Mouse (Mus musculus) E14TG2a.4 (cell line): ENCODE data around the gene Spcs2.
"Not testable (repeated sequence)": the region's sequence is repeated elsewhere in the genome, so short reads cannot be mapped to it uniquely, and the experiment has no call there.

Experiments used
- H3K27me3 ChIP-seq: 2 replicates; pipeline ENCODE4 v1.6.1; 2014; ENCODE audit warnings: low read length, control low read depth; ENCODE audit not compliant: insufficient read depth
- H3K36me3 ChIP-seq: 2 replicates; pipeline ENCODE4 v1.6.1; 2014; ENCODE audit warnings: low read length, control low read depth; ENCODE audit not compliant: insufficient read depth
- H3K4me1 ChIP-seq: replicated peaks from 2 replicates; pipeline ENCODE4 v1.6.1; 2014; ENCODE audit warnings: low read depth, low read length, control low read depth
- H3K4me3 ChIP-seq: replicated peaks from 2 replicates; pipeline ENCODE4 v1.5.1; 2014; ENCODE audit warnings: mild to moderate bottlenecking, low read length
- H3K9me3 ChIP-seq: 2 replicates; pipeline ENCODE4 v1.6.1; 2014; ENCODE audit warnings: low read length, control low read depth
- CTCF ChIP-seq: conservative IDR thresholded peaks from 2 replicates; pipeline ENCODE4 v1.5.1; 2014; ENCODE audit warnings: low read length
- NANOG ChIP-seq: IDR thresholded peaks from 2 replicates; pipeline ENCODE4 v1.6.1; 2014; ENCODE audit warnings: borderline replicate concordance, low read length, mixed read lengths
- POU5F1 ChIP-seq: IDR thresholded peaks from 2 replicates; pipeline ENCODE4 v1.6.1; 2014; ENCODE audit warnings: low read length, borderline replicate concordance

The Spcs2 gene

GRCm38 (mm10) chr7:99825511-99825910 lies 37.8 kb downstream of the Spcs2 start:
- H3K9me3 ChIP-seq: no peaks in the 10 kb centered on the region
- peaks cover 22% of the 10 kb centered on the region for H3K4me1 ChIP-seq
- no peak overlapping the region for H3K4me3 ChIP-seq
- TF ChIP-seq CTCF (no peak), NANOG (no peak), POU5F1 (no peak)
- no peaks in the 10 kb centered on the region for H3K36me3 ChIP-seq
- no peaks in the 10 kb centered on the region for H3K27me3 ChIP-seq

DNA sequence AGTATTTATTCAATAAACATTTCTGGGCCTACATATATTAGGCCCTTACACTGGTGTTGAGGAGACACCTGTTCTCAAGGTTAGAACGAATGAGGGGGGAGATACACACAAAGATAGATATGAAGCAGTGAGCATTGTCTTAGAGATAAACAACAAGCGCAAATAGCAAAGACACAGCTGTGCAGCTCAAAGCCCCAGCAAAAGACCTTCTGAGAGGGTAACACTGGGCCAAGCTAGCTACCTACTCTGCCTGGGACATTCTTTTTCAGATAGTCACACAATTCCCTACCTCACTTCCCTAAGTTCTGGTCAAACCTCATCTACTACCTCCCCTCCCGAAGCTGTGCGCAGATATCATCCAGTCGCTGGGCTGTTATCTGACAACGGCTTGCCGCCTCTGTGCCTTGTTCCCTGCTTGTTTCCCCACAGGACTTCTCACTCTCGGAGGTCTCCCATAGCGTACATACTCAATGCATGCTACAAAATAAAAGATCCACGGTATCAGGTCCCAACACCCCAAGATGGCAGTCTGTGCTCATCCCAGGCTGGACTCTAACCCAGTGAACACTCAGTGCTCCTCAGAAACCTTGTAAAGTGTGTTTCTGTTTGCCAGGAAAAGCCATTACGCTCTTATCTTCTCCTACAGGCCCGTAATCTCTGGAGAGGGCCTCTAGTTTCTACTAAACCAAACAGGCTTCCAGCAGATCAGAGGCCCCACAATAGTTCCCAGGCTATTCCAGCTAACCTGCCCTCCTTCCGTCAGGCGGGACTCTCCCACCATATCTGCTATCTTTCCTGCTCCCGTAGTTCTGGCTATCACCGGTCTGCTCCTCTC lies 38.4 kb downstream of the Spcs2 start:
- TF ChIP-seq NANOG: no peak
- TF ChIP-seq CTCF: no peak
- TF ChIP-seq POU5F1: no peak
- no peaks in the 10 kb centered on the region for H3K27me3 ChIP-seq
- no peaks in the 10 kb centered on the region for H3K36me3 ChIP-seq
- H3K4me3 ChIP-seq: no peak overlapping the region
- H3K9me3 ChIP-seq: no peaks in the 10 kb centered on the region
- peaks cover 22% of the 10 kb centered on the region for H3K4me1 ChIP-seq

- no peak for TF ChIP-seq POU5F1
- TF ChIP-seq NANOG: no peak
- no peak for TF ChIP-seq CTCF
- H3K27me3 ChIP-seq: no peaks in the 10 kb centered on the region
- H3K4me3 ChIP-seq: no peak overlapping the region
- H3K4me1 ChIP-seq: peaks cover 16% of the 10 kb centered on the region
- no peaks in the 10 kb centered on the region for H3K9me3 ChIP-seq
- H3K36me3 ChIP-seq: no peaks in the 10 kb centered on the region
These were observed 40.1 kb downstream of the Spcs2 start for GRCm38 (mm10) chr7:99823045-99823663.

DNA sequence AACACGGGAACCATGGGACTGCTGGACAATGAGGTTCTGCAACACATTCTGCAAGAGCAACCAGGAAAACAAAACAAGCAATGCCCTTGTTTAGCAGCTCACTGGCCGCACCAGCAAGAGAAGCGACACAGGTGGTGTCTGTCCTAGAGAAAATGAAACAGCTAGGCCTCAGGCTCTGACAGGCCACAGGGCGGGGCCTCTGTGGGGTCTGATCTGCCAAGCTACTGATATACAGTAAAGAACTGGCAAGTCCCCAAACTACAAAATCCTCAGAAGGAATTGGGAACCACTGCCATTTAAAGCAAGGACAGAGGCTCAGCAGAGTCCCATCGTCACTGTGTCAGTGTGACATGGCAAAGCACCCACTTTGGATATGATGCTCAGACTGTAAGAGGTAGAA lies 40.8 kb downstream of the Spcs2 start:
- H3K4me1 ChIP-seq: peaks cover 10% of the 10 kb centered on the region
- no peaks in the 10 kb centered on the region for H3K27me3 ChIP-seq
- H3K9me3 ChIP-seq: no peaks in the 10 kb centered on the region
- TF ChIP-seq CTCF: no peak
- no peak for TF ChIP-seq POU5F1
- no peak for TF ChIP-seq NANOG
- H3K36me3 ChIP-seq: no peaks in the 10 kb centered on the region
- H3K4me3 ChIP-seq: no peak overlapping the region

DNA sequence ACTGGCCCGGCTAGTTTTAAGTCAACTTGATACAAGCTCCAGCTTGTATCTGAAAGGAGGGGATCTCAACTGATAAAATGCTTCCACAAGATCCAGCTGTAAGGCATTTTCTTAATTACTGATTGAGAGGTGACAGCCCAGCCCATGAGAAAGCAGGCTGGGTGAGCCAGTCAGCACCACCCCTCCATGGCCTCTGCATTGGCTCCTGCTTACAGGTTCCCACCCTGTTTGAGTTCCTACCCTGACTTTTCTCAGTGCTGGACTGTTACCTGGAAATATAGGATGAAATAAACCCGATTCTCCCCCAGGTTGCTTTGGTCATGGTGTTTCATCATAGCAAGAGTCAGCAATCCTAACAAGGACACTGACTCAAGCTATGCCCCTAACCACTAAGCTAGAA lies 41.3 kb downstream of the Spcs2 start:
- H3K9me3 ChIP-seq: no peaks in the 10 kb centered on the region
- no peaks in the 10 kb centered on the region for H3K27me3 ChIP-seq
- peaks cover 9% of the 10 kb centered on the region; the same call in 1 of the 2 replicates for H3K4me1 ChIP-seq
- no peak overlapping the region for H3K4me3 ChIP-seq
- H3K36me3 ChIP-seq: no peaks in the 10 kb centered on the region
- TF ChIP-seq NANOG (no peak), CTCF (no peak), POU5F1 (no peak)

- not testable (repeated sequence) for H3K9me3 ChIP-seq, H3K4me1 ChIP-seq, H3K36me3 ChIP-seq, H3K4me3 ChIP-seq, H3K27me3 ChIP-seq
These were observed 45.0 kb downstream of the Spcs2 start for GRCm38 (mm10) chr7:99818181-99818725.

DNA sequence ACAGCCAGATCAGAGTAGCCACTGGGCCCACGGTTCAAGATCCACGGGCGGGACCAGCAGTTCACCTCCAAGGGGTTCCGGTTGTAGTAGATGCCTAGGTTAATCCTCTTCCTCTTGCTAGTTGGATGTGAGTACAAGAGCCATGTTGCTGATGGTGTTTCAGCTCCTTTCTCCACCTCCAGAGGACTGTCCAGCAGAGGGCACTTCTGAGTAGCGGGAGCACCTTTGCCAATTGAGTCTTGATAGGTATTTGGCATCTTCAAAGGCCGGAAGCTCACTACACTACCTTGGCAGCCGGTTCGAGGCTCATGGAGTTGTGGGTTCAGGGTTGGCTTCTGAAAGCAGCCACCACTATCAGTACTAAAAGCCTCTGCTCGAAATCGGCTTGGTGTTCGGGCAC lies 49.9 kb downstream of the Spcs2 start:
- Histone ChIP-seq H3K9me3 (0 out of 2 replicates have a peak, but pooled peaks cover 3% of the 10 kb centered on the region), H3K27me3 (no peaks in the 10 kb centered on the region), H3K36me3 (no peaks in the 10 kb centered on the region), H3K4me1 (no peaks in the 10 kb centered on the region), H3K4me3 (no peak overlapping the region)
- TF ChIP-seq NANOG (no peak), CTCF (peak; percentile 26), POU5F1 (no peak)

GRCm38 (mm10) chr7:99811661-99812060 lies 51.6 kb downstream of the Spcs2 start:
- Histone ChIP-seq H3K4me1 (no peaks in the 10 kb centered on the region), H3K36me3 (no peaks in the 10 kb centered on the region), H3K9me3 (0 out of 2 replicates have a peak, but pooled peaks cover 3% of the 10 kb centered on the region), H3K4me3 (no peak overlapping the region), H3K27me3 (no peaks in the 10 kb centered on the region)
- TF ChIP-seq POU5F1: no peak
- TF ChIP-seq CTCF: no peak
- no peak for TF ChIP-seq NANOG

GRCm38 (mm10) chr7:99810814-99811213 lies 52.4 kb downstream of the Spcs2 start:
- Histone ChIP-seq H3K4me1 (no peaks in the 10 kb centered on the region), H3K9me3 (0 out of 2 replicates have a peak, but pooled peaks cover 3% of the 10 kb centered on the region)

GRCm38 (mm10) chr7:99807043-99807442 lies 56.2 kb downstream of the Spcs2 start:
- H3K4me1 ChIP-seq, H3K36me3 ChIP-seq, H3K9me3 ChIP-seq: not testable (repeated sequence)

More at GRCm38 (mm10) chr7:99810814-99811213, 52.4 kb downstream of the Spcs2 start:
- Histone ChIP-seq H3K36me3 (no peaks in the 10 kb centered on the region), H3K4me3 (no peak overlapping the region), H3K27me3 (no peaks in the 10 kb centered on the region)
- TF ChIP-seq POU5F1 (no peak), NANOG (no peak), CTCF (no peak)

More at GRCm38 (mm10) chr7:99807043-99807442, 56.2 kb downstream of the Spcs2 start:
- H3K4me3 ChIP-seq, H3K27me3 ChIP-seq: not testable (repeated sequence)
